Mouse (Mus musculus) embryonic facial prominence, embryonic 15.5 days (tissue): ENCODE measurements around the gene Btbd3. TPM values are rescaled to one million over a fixed set of nuclear protein-coding genes. Genes with fewer than 3 reads are reported as not detected.

ENCODE experiments used
- ATAC-seq: fragments of 200-750 bp; cut with Nextera tagmentation; 2 replicates; pipeline ENCODE4 v1.8.0; 2017; ENCODE audit warnings: low read depth, moderate TSS enrichment; ENCODE audit not compliant: insufficient number of reproducible peaks, low FRiP score, low TSS enrichment
- H3K27ac ChIP-seq: fragments of 300-500 bp; sonication (generic); replicated peaks from 2 replicates; pipeline ENCODE4 v1.5.1; 2015; ENCODE audit warnings: mild to moderate bottlenecking, inconsistent platforms
- H3K27me3 ChIP-seq: fragments of 300-500 bp; sonication (generic); 2 replicates; pipeline ENCODE4 v1.6.1; 2015; ENCODE audit warnings: inconsistent platforms
- H3K36me3 ChIP-seq: fragments of 300-500 bp; sonication (generic); 2 replicates; pipeline ENCODE4 v1.6.1; 2015; ENCODE audit warnings: mild to moderate bottlenecking, inconsistent platforms
- H3K4me1 ChIP-seq: fragments of 300-500 bp; sonication (generic); 2 replicates; pipeline ENCODE4 v1.6.1; 2015; ENCODE audit warnings: inconsistent platforms
- H3K4me2 ChIP-seq: fragments of 300-500 bp; sonication (generic); replicated peaks from 2 replicates; pipeline ENCODE4 v1.6.1; 2015; ENCODE audit warnings: mild to moderate bottlenecking, inconsistent platforms
- H3K4me3 ChIP-seq: fragments of 300-500 bp; sonication (generic); replicated peaks from 2 replicates; pipeline ENCODE4 v1.5.1; 2015; ENCODE audit warnings: mild to moderate bottlenecking, inconsistent platforms
- H3K9ac ChIP-seq: fragments of 300-500 bp; sonication (generic); 2 replicates; pipeline ENCODE4 v1.6.1; 2015; ENCODE audit warnings: inconsistent platforms
- H3K9me3 ChIP-seq: fragments of 300-500 bp; sonication (generic); replicated peaks from 2 replicates; pipeline ENCODE4 v1.6.1; 2016; ENCODE audit warnings: inconsistent platforms
- WGBS: fragments of 180-500 bp; shearing (Covaris S2); methylation state at CpG from one replicate; pipeline ENCODE4 v1.1.7; 2015; 5-methylcytosine and 5-hydroxymethylcytosine counted together
- polyA plus RNA-seq: library from polyadenylated mRNA; unstranded; fragments of >200 nt; fragmentation: Nextera tagmentation; extraction: Ambion mirVana; gene quantifications from 2 replicates; pipeline ENCODE4 v1.2.1, GENCODE M21; 2015

Btbd3 gene
- polyA plus RNA-seq, 1 experiment from 2014 or later: 22.7 TPM

DNA sequence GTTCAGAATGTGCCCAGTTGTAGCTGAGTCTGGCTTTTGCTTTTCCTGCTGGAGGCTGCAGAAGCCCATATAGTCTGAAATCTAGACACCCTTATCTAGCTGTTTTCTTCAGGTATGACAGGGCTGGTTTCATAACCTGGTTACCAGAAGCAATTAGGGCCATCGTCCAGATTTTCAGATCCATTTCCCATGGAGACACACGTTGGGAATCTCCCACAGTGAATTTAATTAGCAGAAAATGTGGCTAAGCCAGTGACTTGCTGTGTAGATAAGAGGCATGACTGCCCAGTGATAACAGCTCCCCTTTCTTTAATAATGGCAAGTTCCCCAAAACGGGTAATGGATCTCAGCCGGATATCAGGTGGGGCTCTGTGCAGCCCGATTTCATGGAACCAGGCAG lies 146.7 kb downstream of the Btbd3 start:
- Histone ChIP-seq H3K36me3 (no peaks in the 10 kb centered on the region), H3K4me1 (no peaks in the 10 kb centered on the region), H3K27ac (no peak overlapping the region), H3K9ac (no peak overlapping the region), H3K27me3 (no peaks in the 10 kb centered on the region), H3K4me2 (no peak overlapping the region), H3K9me3 (no peaks in the 10 kb centered on the region), H3K4me3 (no peak overlapping the region)
- 65% methylated on average over 5 of the region's 5 CpGs for WGBS
- ATAC-seq: no peak

DNA sequence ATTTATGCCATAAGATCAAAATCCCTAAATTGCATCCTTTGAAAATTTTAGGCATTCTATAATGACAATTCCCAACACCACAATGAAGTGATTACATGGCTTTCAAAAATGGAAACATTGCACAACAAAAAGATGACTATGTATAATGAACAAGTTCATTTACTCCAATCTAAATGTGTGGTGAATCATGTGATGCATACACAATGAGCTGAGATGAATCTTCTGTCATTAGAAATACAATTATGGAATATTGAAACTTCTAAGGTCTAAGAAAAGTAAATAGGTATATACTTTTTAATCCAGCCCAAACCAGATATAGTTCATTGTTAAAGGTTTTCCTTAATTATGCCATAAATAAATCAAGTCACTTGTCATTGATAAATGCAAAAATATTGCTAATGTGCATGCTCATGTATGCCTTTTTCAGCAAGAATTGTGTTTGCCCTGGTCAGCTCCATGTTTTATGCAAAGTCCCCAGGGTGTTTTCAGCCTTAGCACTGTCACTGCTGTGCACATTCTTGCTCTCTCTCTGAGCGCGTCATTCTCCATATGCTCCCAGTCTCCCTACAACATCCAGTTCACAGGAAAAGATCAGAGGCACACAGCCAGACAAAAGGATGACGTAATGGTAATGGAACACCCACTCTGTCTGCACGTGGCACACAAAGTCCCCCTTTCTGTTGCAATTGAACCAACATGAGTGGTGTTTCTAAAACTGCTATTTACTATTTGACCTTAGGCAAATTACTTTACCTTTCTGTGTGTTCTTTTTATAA lies 149.6 kb downstream of the Btbd3 start:
- H3K4me1 ChIP-seq: no peaks in the 10 kb centered on the region
- H3K36me3 ChIP-seq: no peaks in the 10 kb centered on the region
- peak; percentile 69; the same call in 1 of the 2 replicates for ATAC-seq
- WGBS: 8% methylated on average over 4 of the region's 4 CpGs
- H3K27ac ChIP-seq: no peak overlapping the region
- no peak overlapping the region for H3K4me3 ChIP-seq
- H3K9ac ChIP-seq: no peak overlapping the region
- H3K9me3 ChIP-seq: no peaks in the 10 kb centered on the region
- no peaks in the 10 kb centered on the region for H3K27me3 ChIP-seq
- no peak overlapping the region for H3K4me2 ChIP-seq

GRCm38 (mm10) chr2:138406703-138407102 lies 150.3 kb downstream of the Btbd3 start:
- Histone ChIP-seq H3K36me3 (no peaks in the 10 kb centered on the region), H3K27me3 (no peaks in the 10 kb centered on the region), H3K9me3 (no peaks in the 10 kb centered on the region), H3K9ac (no peak overlapping the region), H3K4me3 (no peak overlapping the region), H3K4me1 (no peaks in the 10 kb centered on the region), H3K27ac (no peak overlapping the region), H3K4me2 (no peak overlapping the region)
- ATAC-seq: no peak

GRCm38 (mm10) chr2:138412537-138412936 lies 156.2 kb downstream of the Btbd3 start:
- no peak for ATAC-seq
- Histone ChIP-seq H3K4me2 (no peak overlapping the region), H3K27ac (peak overlapping the region; percentile 22; the same call in 1 of the 2 replicates), H3K9ac (no peak overlapping the region), H3K4me3 (no peak overlapping the region), H3K4me1 (peaks cover 7% of the 10 kb centered on the region; the same call in 1 of the 2 replicates), H3K36me3 (no peaks in the 10 kb centered on the region), H3K27me3 (no peaks in the 10 kb centered on the region), H3K9me3 (no peaks in the 10 kb centered on the region)
- 10% methylated on average over 5 of the region's 5 CpGs for WGBS

DNA sequence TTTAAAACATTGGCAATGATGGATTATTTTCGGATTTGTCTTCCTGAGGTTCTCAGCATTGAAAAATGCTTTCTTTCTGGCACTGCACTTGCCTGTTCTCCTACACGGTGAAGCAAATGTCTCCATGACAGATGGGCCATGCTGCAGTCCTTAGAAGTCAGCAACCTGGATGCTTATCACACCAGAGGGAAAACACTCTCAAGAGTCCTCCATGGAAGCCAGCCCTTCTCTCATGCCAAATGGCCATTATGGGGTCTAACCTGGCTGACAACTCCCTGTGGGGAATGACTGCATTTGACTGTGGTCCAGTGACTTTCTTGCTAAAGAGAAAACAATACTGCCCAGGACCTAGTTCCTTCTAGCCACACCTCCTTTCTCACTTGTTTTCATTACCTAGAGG lies 166.0 kb downstream of the Btbd3 start:
- no peaks in the 10 kb centered on the region for H3K27me3 ChIP-seq
- no peak overlapping the region for H3K27ac ChIP-seq
- H3K36me3 ChIP-seq: no peaks in the 10 kb centered on the region
- H3K9ac ChIP-seq: no peak overlapping the region
- 80% methylated on average over 2 of the region's 2 CpGs for WGBS
- H3K9me3 ChIP-seq: no peaks in the 10 kb centered on the region
- no peak for ATAC-seq
- H3K4me1 ChIP-seq: no peaks in the 10 kb centered on the region
- no peak overlapping the region for H3K4me2 ChIP-seq
- H3K4me3 ChIP-seq: no peak overlapping the region

DNA sequence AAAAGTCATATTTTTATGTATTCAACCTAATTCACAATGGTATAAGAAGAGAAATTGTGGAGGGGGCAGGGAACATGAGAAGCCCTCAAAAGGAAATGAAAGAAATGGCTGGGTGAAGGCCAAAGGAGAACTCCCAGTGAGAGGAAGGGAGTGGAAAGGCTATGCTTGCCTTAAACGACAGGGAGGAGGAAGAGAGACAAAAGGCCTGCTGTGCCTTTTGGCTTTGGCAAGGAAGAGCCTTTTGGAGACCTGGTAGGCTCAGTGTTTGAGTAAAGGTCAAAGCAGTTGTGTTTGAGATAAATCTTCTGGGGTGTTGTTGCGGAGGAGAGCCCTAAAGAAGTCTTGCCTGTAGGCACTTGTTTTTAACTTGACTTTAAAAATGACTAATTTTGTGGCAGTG lies 175.6 kb downstream of the Btbd3 start:
- no peaks in the 10 kb centered on the region for H3K9me3 ChIP-seq
- 45% methylated on average over 2 of the region's 2 CpGs for WGBS
- H3K27me3 ChIP-seq: no peaks in the 10 kb centered on the region
- no peak overlapping the region for H3K4me3 ChIP-seq
- no peaks in the 10 kb centered on the region for H3K36me3 ChIP-seq
- no peak for ATAC-seq
- no peak overlapping the region for H3K9ac ChIP-seq
- H3K4me2 ChIP-seq: no peak overlapping the region
- H3K27ac ChIP-seq: no peak overlapping the region
- peaks cover 2% of the 10 kb centered on the region; the same call in 1 of the 2 replicates for H3K4me1 ChIP-seq

- H3K27ac ChIP-seq: no peak overlapping the region
- no peaks in the 10 kb centered on the region for H3K9me3 ChIP-seq
- H3K9ac ChIP-seq: no peak overlapping the region
- H3K36me3 ChIP-seq: no peaks in the 10 kb centered on the region
- no peak overlapping the region for H3K4me3 ChIP-seq
- WGBS: 65% methylated on average over 3 of the region's 3 CpGs
- no peak overlapping the region for H3K4me2 ChIP-seq
- H3K27me3 ChIP-seq: no peaks in the 10 kb centered on the region
- H3K4me1 ChIP-seq: no peaks in the 10 kb centered on the region
- ATAC-seq: no peak
Observed at GRCm38 (mm10) chr2:138446466-138446865, 190.1 kb downstream of the Btbd3 start.

GRCm38 (mm10) chr2:138446943-138447342 lies 190.6 kb downstream of the Btbd3 start:
- H3K36me3 ChIP-seq: no peaks in the 10 kb centered on the region
- no peak for ATAC-seq
- no peaks in the 10 kb centered on the region for H3K4me1 ChIP-seq
- no peak overlapping the region for H3K27ac ChIP-seq
- no peaks in the 10 kb centered on the region for H3K9me3 ChIP-seq
- H3K4me2 ChIP-seq: no peak overlapping the region
- no peaks in the 10 kb centered on the region for H3K27me3 ChIP-seq
- H3K9ac ChIP-seq: no peak overlapping the region
- 79% methylated on average over 7 of the region's 7 CpGs for WGBS
- no peak overlapping the region for H3K4me3 ChIP-seq

DNA sequence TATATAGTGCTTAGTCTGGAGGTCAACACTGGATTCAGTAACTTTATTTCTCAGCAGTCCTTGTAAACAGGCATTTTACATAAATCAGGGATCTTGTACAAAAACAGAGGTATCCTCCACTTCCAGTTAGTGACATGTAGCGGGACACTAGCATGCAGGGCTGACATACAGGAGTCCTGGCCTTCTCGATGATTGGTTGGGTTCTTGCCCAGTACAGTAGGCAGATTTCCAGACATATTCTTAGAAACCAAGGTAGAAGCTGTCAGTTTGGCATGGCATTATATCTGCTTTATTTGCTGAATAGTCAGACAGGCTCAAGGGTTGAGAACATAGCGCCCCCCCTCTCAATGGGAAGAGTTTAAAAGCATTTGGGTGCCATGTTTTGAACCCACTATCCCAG lies 191.3 kb downstream of the Btbd3 start:
- H3K36me3 ChIP-seq: no peaks in the 10 kb centered on the region
- 87% methylated on average over 3 of the region's 3 CpGs for WGBS

DNA sequence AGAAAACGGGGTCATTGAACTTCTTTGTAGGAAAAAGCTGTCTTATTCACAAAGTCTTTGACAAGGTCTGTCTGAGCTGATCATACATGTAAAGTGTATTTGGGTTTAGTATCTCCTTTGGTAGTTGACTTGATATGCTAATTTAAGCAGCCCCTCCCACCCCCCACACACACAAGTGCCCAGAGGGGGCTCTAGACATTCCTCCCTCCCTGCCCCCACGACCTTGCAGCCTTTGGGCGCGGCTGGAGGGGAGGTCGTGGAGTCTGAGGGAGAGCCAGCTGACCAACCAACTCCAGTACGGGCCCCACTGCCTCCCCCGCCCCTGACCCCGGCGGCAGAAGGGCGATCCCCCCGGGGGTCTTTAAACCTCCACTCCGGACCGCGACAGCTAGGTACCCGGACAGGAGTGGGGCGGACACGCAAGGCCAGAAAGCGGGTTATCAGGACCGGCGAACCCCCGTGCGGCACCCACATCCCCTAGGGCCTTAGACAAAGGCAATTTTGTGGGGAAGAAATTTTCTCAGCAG lies 211.7 kb downstream of the Btbd3 start:
- ATAC-seq: no peak
- no peak overlapping the region for H3K9ac ChIP-seq
- no peaks in the 10 kb centered on the region for H3K4me1 ChIP-seq
- H3K4me2 ChIP-seq: no peak overlapping the region
- H3K4me3 ChIP-seq: no peak overlapping the region
- H3K36me3 ChIP-seq: no peaks in the 10 kb centered on the region
- no peak overlapping the region for H3K27ac ChIP-seq
- H3K27me3 ChIP-seq: no peaks in the 10 kb centered on the region
- WGBS: 71% methylated on average over 22 of the region's 22 CpGs
- H3K9me3 ChIP-seq: no peaks in the 10 kb centered on the region

More for the DNA sequence above, 191.3 kb downstream of the Btbd3 start:
- no peaks in the 10 kb centered on the region for H3K27me3 ChIP-seq
- no peak overlapping the region for H3K27ac ChIP-seq
- ATAC-seq: no peak
- H3K4me2 ChIP-seq: no peak overlapping the region
- no peak overlapping the region for H3K9ac ChIP-seq
- no peaks in the 10 kb centered on the region for H3K4me1 ChIP-seq
- H3K9me3 ChIP-seq: no peaks in the 10 kb centered on the region
- H3K4me3 ChIP-seq: no peak overlapping the region

DNA sequence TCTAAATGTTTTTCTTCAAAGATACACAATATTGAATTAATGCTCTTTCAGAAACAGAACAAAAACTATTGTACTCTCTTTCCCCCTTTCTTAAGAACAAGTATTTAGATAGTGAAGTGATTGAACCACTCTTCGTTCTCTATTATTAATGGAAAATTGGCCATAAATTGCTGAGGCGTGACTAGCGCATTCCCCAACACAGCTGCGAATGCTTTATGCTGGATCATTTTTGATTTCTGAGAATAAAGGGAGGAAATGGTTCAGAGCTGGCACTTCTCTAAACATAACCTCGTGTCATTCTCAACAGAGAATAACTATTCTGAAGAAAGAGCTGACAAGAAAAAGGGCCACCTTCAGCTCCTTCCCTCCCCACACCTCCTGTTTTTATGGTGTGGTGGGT lies 217.0 kb downstream of the Btbd3 start:
- no peak for ATAC-seq
- Histone ChIP-seq H3K4me2 (no peak overlapping the region), H3K27ac (no peak overlapping the region), H3K9me3 (no peaks in the 10 kb centered on the region), H3K36me3 (no peaks in the 10 kb centered on the region), H3K4me3 (no peak overlapping the region), H3K9ac (no peak overlapping the region), H3K4me1 (no peaks in the 10 kb centered on the region), H3K27me3 (no peaks in the 10 kb centered on the region)
- 68% methylated on average over 5 of the region's 5 CpGs for WGBS

DNA sequence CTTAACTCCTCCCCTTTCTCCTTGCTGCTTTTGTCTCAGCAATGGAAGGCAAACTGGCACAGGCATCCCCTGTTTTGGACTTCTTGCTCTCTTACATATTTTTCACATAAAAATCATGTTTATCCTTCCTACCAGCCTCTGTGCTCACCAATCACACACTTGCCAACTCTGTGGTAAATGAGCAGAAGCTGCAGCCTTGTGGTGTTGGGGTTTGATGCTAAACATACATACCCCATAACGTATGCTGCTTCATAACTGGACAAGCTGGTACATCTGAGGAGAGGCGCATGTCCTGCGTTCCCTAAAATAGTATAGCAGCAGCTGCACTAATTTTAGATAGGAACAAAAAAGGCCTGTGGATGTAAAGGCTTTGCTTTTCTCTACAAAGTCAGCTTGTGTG lies 220.1 kb downstream of the Btbd3 start:
- Histone ChIP-seq H3K4me3 (no peak overlapping the region), H3K9ac (no peak overlapping the region)
- no peak for ATAC-seq

More for the DNA sequence above, 220.1 kb downstream of the Btbd3 start:
- no peaks in the 10 kb centered on the region for H3K4me1 ChIP-seq
- 0 out of 2 replicates have a peak overlapping the region, but pooled peaks have one; percentile 7 for H3K27ac ChIP-seq
- H3K9me3 ChIP-seq: no peaks in the 10 kb centered on the region
- WGBS: 53% methylated on average over 3 of the region's 3 CpGs
- no peak overlapping the region for H3K4me2 ChIP-seq
- no peaks in the 10 kb centered on the region for H3K27me3 ChIP-seq
- no peaks in the 10 kb centered on the region for H3K36me3 ChIP-seq
